Mouse (Mus musculus) myocyte (in vitro differentiated cells): ENCODE measurements around the gene Mta3. TPM values are rescaled to one million over a fixed set of nuclear protein-coding genes. Genes with fewer than 3 reads are reported as not detected.

Source experiments
- H3K27me3 ChIP-seq: one replicate; pipeline ENCODE4 v1.6.1; 2011; ENCODE audit not compliant: control insufficient read depth, insufficient read depth, insufficient read length
- H3K36me3 ChIP-seq: one replicate; pipeline ENCODE4 v1.6.1; 2011; ENCODE audit not compliant: control insufficient read depth, insufficient read depth
- H3K4me2 ChIP-seq: one replicate; pipeline ENCODE4 v1.6.1; 2011; ENCODE audit warnings: low read depth, control low read depth
- H3K4me3 ChIP-seq: one replicate; pipeline ENCODE4 v1.5.1; 2011; ENCODE audit warnings: mild to moderate bottlenecking, control low read depth, moderate library complexity
- H3K79me2 ChIP-seq: one replicate; pipeline ENCODE4 v1.6.1; 2011; ENCODE audit not compliant: control insufficient read depth, insufficient read depth
- H3ac ChIP-seq: one replicate; pipeline ENCODE4 v1.6.1; 2011; ENCODE audit not compliant: control insufficient read depth, insufficient read length
- CEBPB ChIP-seq: IDR thresholded peaks from 2 replicates; pipeline ENCODE4 v1.6.1; 2011; ENCODE audit warnings: mild to moderate bottlenecking, moderate library complexity; ENCODE audit not compliant: poor library complexity, insufficient read depth, severe bottlenecking
- E2F4 ChIP-seq: IDR thresholded peaks from one replicate; pipeline ENCODE4 v1.6.1; 2011; ENCODE audit warnings: mild to moderate bottlenecking, control low read depth, moderate library complexity; ENCODE audit not compliant: insufficient read depth
- MAX ChIP-seq: IDR thresholded peaks from one replicate; pipeline ENCODE4 v1.6.1; 2011; ENCODE audit warnings: low read depth, mild to moderate bottlenecking, control low read depth
- MYOD1 ChIP-seq, 3 experiments: IDR thresholded peaks; one replicate each; pipeline ENCODE4 v1.6.1; 2011; ENCODE audit warnings: control low read depth in 2 of 3, low read depth in 2 of 3, mild to moderate bottlenecking in 2 of 3, moderate library complexity in 1 of 3; ENCODE audit not compliant: insufficient read length in 2 of 3, control insufficient read depth in 1 of 3
- MYOG ChIP-seq, 3 experiments: IDR thresholded peaks; one replicate each; pipeline ENCODE4 v1.6.1; 2011; ENCODE audit warnings: control low read depth in 2 of 3, low read depth in 2 of 3, mild to moderate bottlenecking in 2 of 3; ENCODE audit not compliant: insufficient read length in 2 of 3, control insufficient read depth in 1 of 3, insufficient read depth in 1 of 3
- POLR2A ChIP-seq: IDR thresholded peaks from one replicate; pipeline ENCODE4 v1.6.1; 2011; ENCODE audit warnings: low read depth, mild to moderate bottlenecking, control low read depth, moderate library complexity; ENCODE audit not compliant: insufficient read length
- POLR2AphosphoS2 ChIP-seq: IDR thresholded peaks from one replicate; pipeline ENCODE4 v1.6.1; 2011; ENCODE audit warnings: low read depth, control low read depth; ENCODE audit not compliant: insufficient read length
- REST ChIP-seq: IDR thresholded peaks from one replicate; pipeline ENCODE4 v1.6.1; 2011; ENCODE audit warnings: mild to moderate bottlenecking, control low read depth, moderate library complexity; ENCODE audit not compliant: insufficient read depth, insufficient read length
- SRF ChIP-seq: IDR thresholded peaks from one replicate; pipeline ENCODE4 v1.6.1; 2011; ENCODE audit warnings: low read depth; ENCODE audit not compliant: control insufficient read depth, insufficient read length
- TCF12 ChIP-seq: IDR thresholded peaks from one replicate; pipeline ENCODE4 v1.6.1; 2011; ENCODE audit warnings: mild to moderate bottlenecking, control low read depth; ENCODE audit not compliant: poor library complexity, insufficient read depth, severe bottlenecking
- TCF3 ChIP-seq: IDR thresholded peaks from one replicate; pipeline ENCODE4 v1.6.1; 2011; ENCODE audit warnings: low read depth, control low read depth; ENCODE audit not compliant: insufficient read length
- USF1 ChIP-seq: IDR thresholded peaks from one replicate; pipeline ENCODE4 v1.6.1; 2011; ENCODE audit warnings: low read depth, mild to moderate bottlenecking, control low read depth, moderate library complexity
- polyA plus RNA-seq: library from polyadenylated mRNA; unstranded; fragments of >200 nt; fragmentation: generic; extraction: Trizol; gene quantifications from one replicate; pipeline ENCODE4 v1.2.1, GENCODE M21; 2012; ENCODE audit warnings: missing spikeins

The Mta3 gene
- polyA plus RNA-seq, 1 experiment = 30.6 TPM

- no peak overlapping the region for H3K4me2 ChIP-seq
- TF ChIP-seq MAX (no peak), REST (no peak), MYOG (IDR thresholded peaks at IDR 0.05; ENCODE audit: control insufficient read depth in 1 of 3, insufficient read depth in 1 of 3, insufficient read length in 2 of 3, low read depth in 2 of 3) (no peak), E2F4 (no peak), POLR2AphosphoS2 (no peak)
Observed at GRCm38 (mm10) chr17:83849717-83850116, 143.8 kb downstream of the Mta3 start.

GRCm38 (mm10) chr17:83850458-83850857, 144.5 kb downstream of the Mta3 start:
- H3K4me2 ChIP-seq = peak overlapping the region; percentile 50
- TF ChIP-seq MYOG (IDR thresholded peaks at IDR 0.05; ENCODE audit: control insufficient read depth in 1 of 3, insufficient read depth in 1 of 3, insufficient read length in 2 of 3, low read depth in 2 of 3) = no peak
- TF ChIP-seq E2F4 = no peak
- TF ChIP-seq MAX = no peak
- no peak for TF ChIP-seq USF1
- no peak for TF ChIP-seq TCF12
- no peak for TF ChIP-seq TCF3
- no peak for TF ChIP-seq POLR2AphosphoS2
- no peak for TF ChIP-seq REST
- no peak for TF ChIP-seq SRF
- no peak for TF ChIP-seq CEBPB
- TF ChIP-seq POLR2A = no peak
- H3K4me3 ChIP-seq = no peak overlapping the region
- H3K79me2 ChIP-seq = no peaks in the 10 kb centered on the region
- no peaks in the 10 kb centered on the region for H3K36me3 ChIP-seq
- no peak overlapping the region for H3ac ChIP-seq
- peaks cover 3% of the 10 kb centered on the region for H3K27me3 ChIP-seq

More at GRCm38 (mm10) chr17:83849717-83850116, 143.8 kb downstream of the Mta3 start:
- H3K36me3 ChIP-seq = no peaks in the 10 kb centered on the region
- H3K79me2 ChIP-seq = no peaks in the 10 kb centered on the region
- H3ac ChIP-seq = no peak overlapping the region
- H3K4me3 ChIP-seq = no peak overlapping the region
- H3K27me3 ChIP-seq = peaks cover 3% of the 10 kb centered on the region

GRCm38 (mm10) chr17:83850864-83851263, 144.9 kb downstream of the Mta3 start:
- H3K4me2 ChIP-seq = no peak overlapping the region
- no peak overlapping the region for H3ac ChIP-seq
- no peak overlapping the region for H3K4me3 ChIP-seq
- no peaks in the 10 kb centered on the region for H3K79me2 ChIP-seq
- H3K36me3 ChIP-seq = no peaks in the 10 kb centered on the region
- TF ChIP-seq MAX (no peak), MYOG (IDR thresholded peaks at IDR 0.05; ENCODE audit: control insufficient read depth in 1 of 3, insufficient read depth in 1 of 3, insufficient read length in 2 of 3, low read depth in 2 of 3) (no peak), MYOD1 (IDR thresholded peaks at IDR 0.05; ENCODE audit: control insufficient read depth in 1 of 3, insufficient read length in 2 of 3, low read depth in 2 of 3) (no peak), USF1 (no peak), SRF (no peak), POLR2AphosphoS2 (no peak)
- peaks cover 3% of the 10 kb centered on the region for H3K27me3 ChIP-seq

- Histone ChIP-seq H3ac (no peak overlapping the region), H3K4me3 (no peak overlapping the region), H3K27me3 (peaks cover 3% of the 10 kb centered on the region), H3K79me2 (no peaks in the 10 kb centered on the region), H3K4me2 (no peak overlapping the region), H3K36me3 (no peaks in the 10 kb centered on the region)
- TF ChIP-seq SRF (no peak), POLR2AphosphoS2 (no peak), MYOD1 (IDR thresholded peaks at IDR 0.05; ENCODE audit: control insufficient read depth in 1 of 3, insufficient read length in 2 of 3, low read depth in 2 of 3) (no peak), POLR2A (no peak), REST (no peak), USF1 (no peak), CEBPB (no peak), TCF3 (no peak), MAX (no peak), TCF12 (no peak), MYOG (IDR thresholded peaks at IDR 0.05; ENCODE audit: control insufficient read depth in 1 of 3, insufficient read depth in 1 of 3, insufficient read length in 2 of 3, low read depth in 2 of 3) (no peak), E2F4 (no peak)
Observed at GRCm38 (mm10) chr17:83853831-83854230, 147.9 kb downstream of the Mta3 start.

GRCm38 (mm10) chr17:83854284-83854918, 148.4 kb downstream of the Mta3 start:
- TF ChIP-seq SRF (no peak), MYOD1 (IDR thresholded peaks at IDR 0.05; ENCODE audit: control insufficient read depth in 1 of 3, insufficient read length in 2 of 3, low read depth in 2 of 3) (peak in 1 of 3 experiments; percentile 29)

More at GRCm38 (mm10) chr17:83854284-83854918, 148.4 kb downstream of the Mta3 start:
- Histone ChIP-seq H3K36me3 (no peaks in the 10 kb centered on the region), H3K4me2 (no peak overlapping the region), H3ac (no peak overlapping the region), H3K4me3 (no peak overlapping the region), H3K79me2 (no peaks in the 10 kb centered on the region), H3K27me3 (peaks cover 3% of the 10 kb centered on the region)
